Mouse (Mus musculus) embryonic facial prominence, embryonic 15.5 days (tissue): Measurements from ENCODE around the gene Hnrnpa2b1. TPM values are rescaled to one million over a fixed set of nuclear protein-coding genes. Genes with fewer than 3 reads are reported as not detected.
"Not testable (repeated sequence)": the region's sequence is repeated elsewhere in the genome, so short reads cannot be mapped to it uniquely, and the experiment has no call there.

Experiments used
- ATAC-seq: fragments of 200-750 bp; cut with Nextera tagmentation; 2 replicates; pipeline ENCODE4 v1.8.0; 2017; ENCODE audit warnings: low read depth, moderate TSS enrichment; ENCODE audit not compliant: insufficient number of reproducible peaks, low FRiP score, low TSS enrichment
- H3K27ac ChIP-seq: fragments of 300-500 bp; sonication (generic); replicated peaks from 2 replicates; pipeline ENCODE4 v1.5.1; 2015; ENCODE audit warnings: mild to moderate bottlenecking, inconsistent platforms
- H3K27me3 ChIP-seq: fragments of 300-500 bp; sonication (generic); 2 replicates; pipeline ENCODE4 v1.6.1; 2015; ENCODE audit warnings: inconsistent platforms
- H3K36me3 ChIP-seq: fragments of 300-500 bp; sonication (generic); 2 replicates; pipeline ENCODE4 v1.6.1; 2015; ENCODE audit warnings: mild to moderate bottlenecking, inconsistent platforms
- H3K4me1 ChIP-seq: fragments of 300-500 bp; sonication (generic); 2 replicates; pipeline ENCODE4 v1.6.1; 2015; ENCODE audit warnings: inconsistent platforms
- H3K4me2 ChIP-seq: fragments of 300-500 bp; sonication (generic); replicated peaks from 2 replicates; pipeline ENCODE4 v1.6.1; 2015; ENCODE audit warnings: mild to moderate bottlenecking, inconsistent platforms
- H3K4me3 ChIP-seq: fragments of 300-500 bp; sonication (generic); replicated peaks from 2 replicates; pipeline ENCODE4 v1.5.1; 2015; ENCODE audit warnings: mild to moderate bottlenecking, inconsistent platforms
- H3K9ac ChIP-seq: fragments of 300-500 bp; sonication (generic); 2 replicates; pipeline ENCODE4 v1.6.1; 2015; ENCODE audit warnings: inconsistent platforms
- H3K9me3 ChIP-seq: fragments of 300-500 bp; sonication (generic); replicated peaks from 2 replicates; pipeline ENCODE4 v1.6.1; 2016; ENCODE audit warnings: inconsistent platforms
- WGBS: fragments of 180-500 bp; shearing (Covaris S2); methylation state at CpG from one replicate; pipeline ENCODE4 v1.1.7; 2015; 5-methylcytosine and 5-hydroxymethylcytosine counted together
- polyA plus RNA-seq: library from polyadenylated mRNA; unstranded; fragments of >200 nt; fragmentation: Nextera tagmentation; extraction: Ambion mirVana; gene quantifications from 2 replicates; pipeline ENCODE4 v1.2.1, GENCODE M21; 2015

Hnrnpa2b1 gene
- polyA plus RNA-seq, 1 experiment from 2014 or later = 1,589 TPM

GRCm38 (mm10) chr6:51486076-51486710 is 16.5 kb upstream of the Hnrnpa2b1 start:
- Histone ChIP-seq H3K9ac (no peak overlapping the region), H3K4me2 (no peak overlapping the region), H3K4me1 (0 out of 2 replicates have a peak, but pooled peaks cover 3% of the 10 kb centered on the region), H3K27ac (no peak overlapping the region), H3K27me3 (no peaks in the 10 kb centered on the region), H3K9me3 (no peaks in the 10 kb centered on the region), H3K4me3 (no peak overlapping the region), H3K36me3 (peaks cover 22% of the 10 kb centered on the region)
- 62% methylated on average over 7 of the region's 7 CpGs for WGBS
- no peak for ATAC-seq

- Histone ChIP-seq H3K4me1 (0 out of 2 replicates have a peak, but pooled peaks cover 3% of the 10 kb centered on the region), H3K9ac (no peak overlapping the region), H3K27me3 (no peaks in the 10 kb centered on the region), H3K36me3 (peaks cover 26% of the 10 kb centered on the region), H3K4me3 (no peak overlapping the region), H3K4me2 (no peak overlapping the region), H3K27ac (no peak overlapping the region), H3K9me3 (no peaks in the 10 kb centered on the region)
- ATAC-seq = no peak
- WGBS = 45% methylated on average over 2 of the region's 2 CpGs
Measured at GRCm38 (mm10) chr6:51485646-51486045, 16.0 kb upstream of the Hnrnpa2b1 start.

- not testable (repeated sequence) for H3K27me3 ChIP-seq, H3K4me2 ChIP-seq, H3K4me1 ChIP-seq, H3K4me3 ChIP-seq, H3K9ac ChIP-seq, H3K27ac ChIP-seq, ATAC-seq, H3K9me3 ChIP-seq
- WGBS = 87% methylated on average over 8 of the region's 8 CpGs
- H3K36me3 ChIP-seq = peaks cover 37% of the 10 kb centered on the region
Measured at GRCm38 (mm10) chr6:51484556-51484955, 14.9 kb upstream of the Hnrnpa2b1 start.

- no peaks in the 10 kb centered on the region for H3K4me1 ChIP-seq
- no peak overlapping the region for H3K4me2 ChIP-seq
- no peaks in the 10 kb centered on the region for H3K9me3 ChIP-seq
- H3K27ac ChIP-seq = no peak overlapping the region
- no peak for ATAC-seq
- H3K4me3 ChIP-seq = no peak overlapping the region
- H3K27me3 ChIP-seq = no peaks in the 10 kb centered on the region
- H3K36me3 ChIP-seq = peaks cover 44% of the 10 kb centered on the region
- no peak overlapping the region for H3K9ac ChIP-seq
- 92% methylated on average over 3 of the region's 3 CpGs for WGBS
Measured at GRCm38 (mm10) chr6:51483861-51484260, 14.2 kb upstream of the Hnrnpa2b1 start.

GRCm38 (mm10) chr6:51481548-51481947 is 11.9 kb upstream of the Hnrnpa2b1 start:
- no peak for ATAC-seq
- H3K36me3 ChIP-seq = peaks cover 60% of the 10 kb centered on the region
- no peak overlapping the region for H3K27ac ChIP-seq
- no peak overlapping the region for H3K4me3 ChIP-seq
- no peak overlapping the region for H3K9ac ChIP-seq
- H3K4me1 ChIP-seq = no peaks in the 10 kb centered on the region
- no peaks in the 10 kb centered on the region for H3K9me3 ChIP-seq
- no peak overlapping the region for H3K4me2 ChIP-seq
- no peaks in the 10 kb centered on the region for H3K27me3 ChIP-seq
- WGBS = 90% methylated on average over 8 of the region's 8 CpGs

- Histone ChIP-seq H3K27me3 (no peaks in the 10 kb centered on the region), H3K4me2 (no peak overlapping the region), H3K36me3 (peaks cover 70% of the 10 kb centered on the region), H3K9ac (no peak overlapping the region), H3K4me1 (no peaks in the 10 kb centered on the region), H3K27ac (no peak overlapping the region), H3K4me3 (no peak overlapping the region), H3K9me3 (no peaks in the 10 kb centered on the region)
- ATAC-seq = no peak
- 95% methylated on average over 4 of the region's 4 CpGs for WGBS
Measured at GRCm38 (mm10) chr6:51479136-51479731, 9.5 kb upstream of the Hnrnpa2b1 start.

GRCm38 (mm10) chr6:51472213-51472612 is 2.5 kb upstream of the Hnrnpa2b1 start:
- Histone ChIP-seq H3K27ac (0 out of 2 replicates have a peak overlapping the region, but pooled peaks have one; percentile 28), H3K27me3 (no peaks in the 10 kb centered on the region), H3K36me3 (peaks cover 36% of the 10 kb centered on the region), H3K4me2 (peak overlapping the region; percentile 51), H3K9me3 (no peaks in the 10 kb centered on the region), H3K4me3 (peak overlapping the region; percentile 87), H3K9ac (peak overlapping the region; percentile 18; the same call in 1 of the 2 replicates), H3K4me1 (peaks cover 16% of the 10 kb centered on the region)
- no peak for ATAC-seq
- 33% methylated on average over 4 of the region's 4 CpGs for WGBS

- no peak overlapping the region for H3K27ac ChIP-seq
- peak overlapping the region; percentile 18; the same call in 1 of the 2 replicates for H3K9ac ChIP-seq
- no peaks in the 10 kb centered on the region for H3K27me3 ChIP-seq
- 10% methylated on average over 3 of the region's 3 CpGs for WGBS
- peaks cover 35% of the 10 kb centered on the region for H3K36me3 ChIP-seq
- peak overlapping the region; percentile 51 for H3K4me2 ChIP-seq
- peaks cover 16% of the 10 kb centered on the region for H3K4me1 ChIP-seq
- H3K4me3 ChIP-seq = peak overlapping the region; percentile 87
- H3K9me3 ChIP-seq = no peaks in the 10 kb centered on the region
- no peak for ATAC-seq
Measured at GRCm38 (mm10) chr6:51471782-51472181, 2.1 kb upstream of the Hnrnpa2b1 start.

- WGBS = under 1% methylated on average over 10 of the region's 10 CpGs
- peaks cover 17% of the 10 kb centered on the region for H3K4me1 ChIP-seq
- H3K9me3 ChIP-seq = no peaks in the 10 kb centered on the region
- H3K4me3 ChIP-seq = peak overlapping the region; percentile 87
- H3K27ac ChIP-seq = peak overlapping the region; percentile 100
- ATAC-seq = no peak
- no peaks in the 10 kb centered on the region for H3K27me3 ChIP-seq
- H3K9ac ChIP-seq = peak overlapping the region; percentile 96
- peaks cover 36% of the 10 kb centered on the region for H3K36me3 ChIP-seq
- H3K4me2 ChIP-seq = peak overlapping the region; percentile 43
Measured at GRCm38 (mm10) chr6:51471179-51471505, 1.4 kb upstream of the Hnrnpa2b1 start.

GRCm38 (mm10) chr6:51470311-51471178 is 851 bp upstream of the Hnrnpa2b1 start, which contains the start of gene Cbx3:
Cbx3 (plus strand) TSS chr6:51470360.
- peak; percentile 89 for ATAC-seq
- Histone ChIP-seq H3K27ac (peak within 1 kb of the TSS; percentile 100), H3K27me3 (no peaks in the 10 kb centered on the region), H3K9ac (peak within 1 kb of the TSS; percentile 96), H3K9me3 (no peaks in the 10 kb centered on the region), H3K4me2 (peak within 1 kb of the TSS; percentile 43), H3K4me1 (peaks cover 23% of the 10 kb centered on the region), H3K36me3 (peaks cover 37% of the 10 kb centered on the region), H3K4me3 (peak within 1 kb of the TSS; percentile 87)
- under 1% methylated on average over 97 of the region's 99 CpGs for WGBS
